13 mouse cellular contexts compared by ENCODE assay signal in genomic region chr8:96864606-96865005, GRCm38 (mm10).
DNase-seq lines count a peak whose midpoint lies in the region; TF ChIP-seq lines count a peak whose summit lies in the region.
"Had no signal": no experiment of that assay in that cellular context is flagged by ENCODE, and none has a peak within 500 bp of the region (broad histone marks: within the 10 kb centered on the region; RNA-seq: fewer than 3 reads in every experiment).

No protein-coding gene starts in this region.

- no peak overlapping the region for H3K27ac ChIP-seq in left cerebral cortex, adult 2 months
- H3K27ac ChIP-seq: gastrocnemius, adult 2 months; heart, embryonic 10.5 days; limb, embryonic 12.5 days had no signal

- peak; percentile 19 to 46 for DNase-seq in cerebellum, postnatal 25 days
- DNase-seq in cerebellum, adult 18-20 months = no peak
- peak; percentile 9 to 22 for DNase-seq in left cerebral cortex, postnatal 10 days (ENCODE audit: extremely low spot score in 1 of 2, low spot score in 2 of 2)
- DNase-seq in left cerebral cortex, adult 2 months (ENCODE audit: extremely low spot score in 1 of 2, low spot score in 2 of 2) = no peak
- peak; percentile 95 for DNase-seq in brain, embryonic 14.5 days (ENCODE audit: low read depth)
- DNase-seq in layer of hippocampus, adult 9-11 months = peak; percentile 25
- DNase-seq in urinary bladder, postnatal 25 days (ENCODE audit: low spot score) = no peak
- DNase-seq in heart, postnatal 14 days = no peak
- DNase-seq: gastrocnemius, adult 2 months; kidney, postnatal 10 days had no signal

- no peak overlapping the region for H3K4me3 ChIP-seq in left cerebral cortex, adult 2 months
- H3K4me3 ChIP-seq: erythroblast, embryonic 14.5 days; gastrocnemius, adult 2 months; heart, embryonic 10.5 days; limb, embryonic 12.5 days had no signal

- no peak for TF ChIP-seq POLR2A in brain, embryonic 14.5 days (IDR thresholded peaks at IDR 0.05; ENCODE audit: borderline replicate concordance, extremely low read depth, insufficient read depth, insufficient read length, poor library complexity, severe bottlenecking)

- intact Hi-C loops in left cerebral cortex, postnatal 10 days (cut with DNase I) = no loop called here
- intact Hi-C loops in left cerebral cortex, adult 2 months (cut with DNase I) = no loop called here
- intact Hi-C loops in heart, postnatal 14 days (cut with DNase I) = no loop called here

- no peak for TF ChIP-seq CTCF in left cerebral cortex, adult 2 months (IDR thresholded peaks at IDR 0.05)
- no peak for TF ChIP-seq CTCF in brain, embryonic 14.5 days (IDR thresholded peaks at IDR 0.05; ENCODE audit: borderline replicate concordance, extremely low read depth, insufficient read depth, insufficient read length)

Comparison
In these comparisons a context has a peak if more than half of its experiments do, and no peak if none do; other contexts are left out.
1. DNase-seq: peak in cerebellum, postnatal 25 days (2 of 2), left cerebral cortex, postnatal 10 days (2 of 2), brain, embryonic 14.5 days (single experiment) and layer of hippocampus, adult 9-11 months (single experiment); none in cerebellum, adult 18-20 months (0 of 2), left cerebral cortex, adult 2 months (0 of 2), urinary bladder, postnatal 25 days (single experiment) and heart, postnatal 14 days (0 of 2).